Mouse (Mus musculus) megakaryocyte, embryonic 14.5 days (primary cell): ENCODE data around the gene Oat.

Experiments
- FLI1 ChIP-seq: IDR thresholded peaks from 2 replicates; pipeline ENCODE4 v1.6.1; 2012; ENCODE audit warnings: low read length, inconsistent platforms, mixed read lengths
- GATA1 ChIP-seq: IDR thresholded peaks from 3 replicates; pipeline ENCODE4 v1.6.1; 2012; ENCODE audit warnings: mixed read lengths, low read length, inconsistent platforms, borderline replicate concordance

- TF ChIP-seq FLI1 (no peak), GATA1 (no peak)
Observed at GRCm38 (mm10) chr7:132610468-132611318, 34.5 kb upstream of the Oat start, which contains the start of gene Lhpp.
